Mouse (Mus musculus) kidney, postnatal 0 days (tissue): ENCODE data around the gene Angpt4. TPM values are rescaled to one million over a fixed set of nuclear protein-coding genes. Genes with fewer than 3 reads are reported as not detected.

Source experiments
- ATAC-seq: fragments of 200-750 bp; cut with Nextera tagmentation; replicated peaks from 2 replicates; pipeline ENCODE4 v1.8.0; 2017; ENCODE audit warnings: low read depth, moderate number of reproducible peaks, moderate TSS enrichment, moderate library complexity; ENCODE audit not compliant: low FRiP score
- DNase-seq: peaks from one replicate; pipeline ENCODE4 v3.0.0-alpha.2; 2016; ENCODE audit warnings: low spot score
- H3K27ac ChIP-seq: fragments of 300-500 bp; sonication (generic); 2 replicates; pipeline ENCODE4 v1.5.1; 2014; ENCODE audit warnings: mild to moderate bottlenecking
- H3K27me3 ChIP-seq: fragments of 300-500 bp; sonication (generic); 2 replicates; pipeline ENCODE4 v1.6.1; 2014; ENCODE audit warnings: low read length, mixed read lengths; ENCODE audit not compliant: insufficient read depth
- H3K36me3 ChIP-seq: fragments of 300-500 bp; sonication (generic); 2 replicates; pipeline ENCODE4 v1.6.1; 2014; ENCODE audit warnings: low read length, mixed read lengths; ENCODE audit not compliant: insufficient read depth
- H3K4me1 ChIP-seq: fragments of 300-500 bp; sonication (generic); replicated peaks from 2 replicates; pipeline ENCODE4 v1.6.1; 2014; ENCODE audit warnings: antibody characterized with exemption, low read length, mixed read lengths; ENCODE audit not compliant: insufficient read depth
- H3K4me2 ChIP-seq: fragments of 300-500 bp; sonication (generic); 2 replicates; pipeline ENCODE4 v1.6.1; 2014; ENCODE audit warnings: mild to moderate bottlenecking, low read length, moderate library complexity, mixed read lengths
- H3K4me3 ChIP-seq: fragments of 300-500 bp; sonication (generic); replicated peaks from 2 replicates; pipeline ENCODE4 v1.5.1; 2014; ENCODE audit warnings: low read depth, low read length
- H3K9ac ChIP-seq: fragments of 300-500 bp; sonication (generic); 2 replicates; pipeline ENCODE4 v1.6.1; 2014; ENCODE audit warnings: low read depth, low read length
- H3K9me3 ChIP-seq: fragments of 300-500 bp; sonication (generic); replicated peaks from 2 replicates; pipeline ENCODE4 v1.6.1; 2016; ENCODE audit warnings: low read length, inconsistent platforms, mixed read lengths
- CTCF ChIP-seq: IDR thresholded peaks from 2 replicates; pipeline ENCODE4 v1.5.1; 2016; ENCODE audit warnings: antibody characterized with exemption, low read depth, mild to moderate bottlenecking, moderate library complexity
- WGBS: fragments of 180-500 bp; shearing (Covaris S2); extraction: QIAGEN DNeasy Blood & Tissue Kit; methylation state at CpG from one replicate; pipeline ENCODE4 v1.1.7; 2014; 5-methylcytosine and 5-hydroxymethylcytosine counted together
- polyA plus RNA-seq: library from polyadenylated mRNA; unstranded; fragments of >200 nt; fragmentation: Nextera tagmentation; extraction: Ambion mirVana; gene quantifications from 2 replicates; pipeline ENCODE4 v1.2.1, GENCODE M21; 2015

Angpt4 gene
- polyA plus RNA-seq, 1 experiment from 2014 or later, result 2.7 TPM

- Histone ChIP-seq H3K4me1 (peaks cover 51% of the 10 kb centered on the region), H3K4me2 (no peak overlapping the region), H3K36me3 (no peaks in the 10 kb centered on the region), H3K9ac (no peak overlapping the region), H3K27ac (peak overlapping the region; percentile 14; the same call in 1 of the 2 replicates), H3K4me3 (no peak overlapping the region), H3K27me3 (no peaks in the 10 kb centered on the region), H3K9me3 (no peaks in the 10 kb centered on the region)
- 86% methylated on average over 5 of the region's 5 CpGs for WGBS
- ATAC-seq (no peak), DNase-seq (no peak)
- peak; percentile 19; the same call in 1 of the 2 replicates for TF ChIP-seq CTCF
Observed at GRCm38 (mm10) chr2:151975295-151975694, 64.3 kb downstream of the Angpt4 start.

- Histone ChIP-seq H3K36me3 (no peaks in the 10 kb centered on the region), H3K9me3 (no peaks in the 10 kb centered on the region), H3K4me2 (no peak overlapping the region), H3K4me1 (peaks cover 46% of the 10 kb centered on the region), H3K4me3 (no peak overlapping the region), H3K27me3 (no peaks in the 10 kb centered on the region), H3K27ac (peak overlapping the region; percentile 14), H3K9ac (no peak overlapping the region)
- DNase-seq (no peak), ATAC-seq (peak; percentile 9)
- WGBS, result 48% methylated on average over 3 of the region's 3 CpGs
- no peak for TF ChIP-seq CTCF
Observed at GRCm38 (mm10) chr2:151976067-151976466, 65.1 kb downstream of the Angpt4 start.

GRCm38 (mm10) chr2:151977689-151978440 lies 66.9 kb downstream of the Angpt4 start:
- H3K36me3 ChIP-seq, result no peaks in the 10 kb centered on the region

GRCm38 (mm10) chr2:151978494-151978893 lies 67.5 kb downstream of the Angpt4 start:
- no peak overlapping the region; the same call in 1 of the 2 replicates for H3K27ac ChIP-seq
- no peak overlapping the region for H3K4me3 ChIP-seq
- no peaks in the 10 kb centered on the region for H3K9me3 ChIP-seq
- H3K36me3 ChIP-seq, result no peaks in the 10 kb centered on the region
- H3K27me3 ChIP-seq, result no peaks in the 10 kb centered on the region
- H3K4me2 ChIP-seq, result peak overlapping the region; percentile 94
- peaks cover 30% of the 10 kb centered on the region for H3K4me1 ChIP-seq
- TF ChIP-seq CTCF, result no peak
- ATAC-seq (no peak), DNase-seq (no peak)
- WGBS, result 59% methylated on average over 6 of the region's 6 CpGs
- no peak overlapping the region for H3K9ac ChIP-seq

More at GRCm38 (mm10) chr2:151977689-151978440, 66.9 kb downstream of the Angpt4 start:
- H3K9ac ChIP-seq, result no peak overlapping the region
- 69% methylated on average over 4 of the region's 4 CpGs for WGBS
- no peak for TF ChIP-seq CTCF
- ATAC-seq (no peak), DNase-seq (no peak)
- no peaks in the 10 kb centered on the region for H3K27me3 ChIP-seq
- H3K4me2 ChIP-seq, result peak overlapping the region; percentile 7; the same call in 1 of the 2 replicates
- H3K4me1 ChIP-seq, result peaks cover 36% of the 10 kb centered on the region
- no peaks in the 10 kb centered on the region for H3K9me3 ChIP-seq
- no peak overlapping the region; the same call in 1 of the 2 replicates for H3K27ac ChIP-seq
- H3K4me3 ChIP-seq, result no peak overlapping the region

GRCm38 (mm10) chr2:151979470-151980354 lies 68.7 kb downstream of the Angpt4 start, which contains the start of gene Fam110a:
Gene Fam110a (minus strand): TSS chr2:151980219.
- peak within 1 kb of the TSS; percentile 94 for H3K4me2 ChIP-seq
- peak within 1 kb of the TSS; percentile 79 for H3K4me3 ChIP-seq
- peaks cover 19% of the 10 kb centered on the region; the same call in 1 of the 2 replicates for H3K4me1 ChIP-seq
- H3K36me3 ChIP-seq, result no peaks in the 10 kb centered on the region
- ATAC-seq (peak; percentile 83), DNase-seq (peak; percentile 95)
- H3K27me3 ChIP-seq, result no peaks in the 10 kb centered on the region
- 0 out of 2 replicates have a peak, but pooled peaks have one; percentile 5 for TF ChIP-seq CTCF
- no peaks in the 10 kb centered on the region for H3K9me3 ChIP-seq
- under 1% methylated on average over 46 of the region's 46 CpGs for WGBS
- peak within 1 kb of the TSS; percentile 83 for H3K9ac ChIP-seq
- H3K27ac ChIP-seq, result peak within 1 kb of the TSS; percentile 77

- Histone ChIP-seq H3K27ac (peak overlapping the region; percentile 77; the same call in 1 of the 2 replicates), H3K4me2 (peak overlapping the region; percentile 94), H3K9me3 (no peaks in the 10 kb centered on the region), H3K36me3 (no peaks in the 10 kb centered on the region), H3K4me3 (peak overlapping the region; percentile 79), H3K9ac (peak overlapping the region; percentile 83), H3K4me1 (peaks cover 21% of the 10 kb centered on the region; the same call in 1 of the 2 replicates), H3K27me3 (no peaks in the 10 kb centered on the region)
- ATAC-seq, result peak; percentile 9
- DNase-seq, result no peak
- no peak for TF ChIP-seq CTCF
- 37% methylated on average over 3 of the region's 3 CpGs for WGBS
Observed at GRCm38 (mm10) chr2:151980355-151980693, 69.3 kb downstream of the Angpt4 start.
